Mouse (Mus musculus): Measurements from ENCODE around the gene Nrp2. TPM values are rescaled to one million over a fixed set of nuclear protein-coding genes. Genes with fewer than 3 reads are reported as not detected.

Gene Nrp2
- polyA plus RNA-seq, 1 experiment from 2014 or later: 11.2 TPM

GRCm38 (mm10) chr1:62774288-62775218 lies 71.5 kb downstream of the Nrp2 start:
- H3K9me3 ChIP-seq (ENCODE audit: low read length): no peaks in the 10 kb centered on the region
- H3K36me3 ChIP-seq (ENCODE audit: insufficient read depth, low read length): no peaks in the 10 kb centered on the region
- H3K9ac ChIP-seq (replicated peaks; ENCODE audit: low read length): no peak overlapping the region
- H3K4me3 ChIP-seq (ENCODE audit: low read length): no peak overlapping the region
- no peak for ATAC-seq (ENCODE audit: low FRiP score, low TSS enrichment)
- 0 out of 2 replicates have a peak, but pooled peaks cover 6% of the 10 kb centered on the region for H3K27me3 ChIP-seq (ENCODE audit: insufficient read depth, low read length)
- no peak overlapping the region for H3K27ac ChIP-seq (ENCODE audit: low read length)
- no peak overlapping the region for H3K4me2 ChIP-seq (replicated peaks; ENCODE audit: low read depth, low read length)
- 76% methylated on average over 11 of the region's 11 CpGs for WGBS
- peaks cover 13% of the 10 kb centered on the region for H3K4me1 ChIP-seq (ENCODE audit: insufficient read depth, low read length)

- no peaks in the 10 kb centered on the region for H3K9me3 ChIP-seq (ENCODE audit: low read length)
- H3K27me3 ChIP-seq (ENCODE audit: insufficient read depth, low read length): 0 out of 2 replicates have a peak, but pooled peaks cover 6% of the 10 kb centered on the region
- no peaks in the 10 kb centered on the region for H3K36me3 ChIP-seq (ENCODE audit: insufficient read depth, low read length)
- H3K4me1 ChIP-seq (ENCODE audit: insufficient read depth, low read length): peaks cover 18% of the 10 kb centered on the region
- 34% methylated on average over 17 of the region's 17 CpGs for WGBS
- no peak overlapping the region for H3K4me2 ChIP-seq (replicated peaks; ENCODE audit: low read depth, low read length)
- no peak for ATAC-seq (ENCODE audit: low FRiP score, low TSS enrichment)
- no peak overlapping the region for H3K9ac ChIP-seq (replicated peaks; ENCODE audit: low read length)
- H3K4me3 ChIP-seq (ENCODE audit: low read length): no peak overlapping the region
- no peak overlapping the region for H3K27ac ChIP-seq (ENCODE audit: low read length)
Observed at GRCm38 (mm10) chr1:62777320-62778235, 74.5 kb downstream of the Nrp2 start.

- no peak overlapping the region for H3K4me2 ChIP-seq (replicated peaks; ENCODE audit: low read depth, low read length)
- 0 out of 2 replicates have a peak, but pooled peaks cover 6% of the 10 kb centered on the region for H3K27me3 ChIP-seq (ENCODE audit: insufficient read depth, low read length)
- peaks cover 18% of the 10 kb centered on the region for H3K4me1 ChIP-seq (ENCODE audit: insufficient read depth, low read length)
- no peaks in the 10 kb centered on the region for H3K9me3 ChIP-seq (ENCODE audit: low read length)
- no peaks in the 10 kb centered on the region for H3K36me3 ChIP-seq (ENCODE audit: insufficient read depth, low read length)
- ATAC-seq (ENCODE audit: low FRiP score, low TSS enrichment): no peak
- no peak overlapping the region for H3K27ac ChIP-seq (ENCODE audit: low read length)
- WGBS: 78% methylated on average over 4 of the region's 4 CpGs
- H3K9ac ChIP-seq (replicated peaks; ENCODE audit: low read length): no peak overlapping the region
- no peak overlapping the region for H3K4me3 ChIP-seq (ENCODE audit: low read length)
Observed at GRCm38 (mm10) chr1:62778910-62779309, 75.8 kb downstream of the Nrp2 start.

GRCm38 (mm10) chr1:62780068-62780761 lies 77.1 kb downstream of the Nrp2 start:
- 25% methylated on average over 15 of the region's 15 CpGs for WGBS
- no peak for ATAC-seq (ENCODE audit: low FRiP score, low TSS enrichment)
- Histone ChIP-seq H3K4me2 (replicated peaks; ENCODE audit: low read depth, low read length) (no peak overlapping the region), H3K9me3 (ENCODE audit: low read length) (no peaks in the 10 kb centered on the region), H3K27ac (ENCODE audit: low read length) (no peak overlapping the region), H3K27me3 (ENCODE audit: insufficient read depth, low read length) (0 out of 2 replicates have a peak, but pooled peaks cover 6% of the 10 kb centered on the region), H3K4me1 (ENCODE audit: insufficient read depth, low read length) (peaks cover 18% of the 10 kb centered on the region), H3K4me3 (ENCODE audit: low read length) (no peak overlapping the region), H3K36me3 (ENCODE audit: insufficient read depth, low read length) (no peaks in the 10 kb centered on the region), H3K9ac (replicated peaks; ENCODE audit: low read length) (no peak overlapping the region)

DNA sequence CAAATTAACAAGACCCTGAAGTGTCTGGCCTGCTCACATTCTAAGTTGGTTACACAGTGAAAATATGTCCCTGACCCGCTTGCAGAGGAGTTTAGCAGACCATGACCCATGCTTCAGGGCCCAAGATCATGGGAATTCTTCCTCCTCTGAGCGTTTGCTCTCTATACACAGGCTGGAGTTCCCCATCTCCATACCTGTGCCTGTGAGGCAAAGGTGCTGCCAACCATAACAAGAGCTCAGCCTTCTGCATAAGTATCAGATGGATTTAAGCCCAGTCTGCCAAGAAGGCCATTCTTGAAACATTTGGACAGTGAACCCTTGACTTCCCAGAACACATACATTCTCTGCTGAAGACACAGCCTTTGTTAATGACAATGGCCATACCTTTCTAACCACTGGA lies 79.1 kb downstream of the Nrp2 start:
- 52% methylated on average over 2 of the region's 2 CpGs for WGBS
- H3K27ac ChIP-seq (ENCODE audit: low read length): no peak overlapping the region
- ATAC-seq (ENCODE audit: low FRiP score, low TSS enrichment): no peak
- H3K4me2 ChIP-seq (replicated peaks; ENCODE audit: low read depth, low read length): no peak overlapping the region
- H3K27me3 ChIP-seq (ENCODE audit: insufficient read depth, low read length): 0 out of 2 replicates have a peak, but pooled peaks cover 6% of the 10 kb centered on the region
- no peaks in the 10 kb centered on the region for H3K9me3 ChIP-seq (ENCODE audit: low read length)
- no peak overlapping the region for H3K9ac ChIP-seq (replicated peaks; ENCODE audit: low read length)
- H3K4me1 ChIP-seq (ENCODE audit: insufficient read depth, low read length): peaks cover 13% of the 10 kb centered on the region
- H3K36me3 ChIP-seq (ENCODE audit: insufficient read depth, low read length): no peaks in the 10 kb centered on the region
- H3K4me3 ChIP-seq (ENCODE audit: low read length): no peak overlapping the region

- no peak overlapping the region for H3K27ac ChIP-seq (ENCODE audit: low read length)
- no peaks in the 10 kb centered on the region for H3K9me3 ChIP-seq (ENCODE audit: low read length)
- ATAC-seq (ENCODE audit: low FRiP score, low TSS enrichment): no peak
- no peak overlapping the region for H3K4me3 ChIP-seq (ENCODE audit: low read length)
- H3K4me1 ChIP-seq (ENCODE audit: insufficient read depth, low read length): peaks cover 9% of the 10 kb centered on the region
- 0 out of 2 replicates have a peak, but pooled peaks cover 6% of the 10 kb centered on the region for H3K27me3 ChIP-seq (ENCODE audit: insufficient read depth, low read length)
- H3K36me3 ChIP-seq (ENCODE audit: insufficient read depth, low read length): no peaks in the 10 kb centered on the region
- no peak overlapping the region for H3K9ac ChIP-seq (replicated peaks; ENCODE audit: low read length)
- H3K4me2 ChIP-seq (replicated peaks; ENCODE audit: low read depth, low read length): no peak overlapping the region
Observed at GRCm38 (mm10) chr1:62782573-62782972, 79.5 kb downstream of the Nrp2 start.

- no peak overlapping the region for H3K4me3 ChIP-seq (ENCODE audit: low read length)
- no peak overlapping the region for H3K9ac ChIP-seq (replicated peaks; ENCODE audit: low read length)
- WGBS: 85% methylated on average over 18 of the region's 18 CpGs
- ATAC-seq (ENCODE audit: low FRiP score, low TSS enrichment): no peak
- no peaks in the 10 kb centered on the region for H3K9me3 ChIP-seq (ENCODE audit: low read length)
- no peak overlapping the region for H3K4me2 ChIP-seq (replicated peaks; ENCODE audit: low read depth, low read length)
- peaks cover 5% of the 10 kb centered on the region for H3K4me1 ChIP-seq (ENCODE audit: insufficient read depth, low read length)
- H3K36me3 ChIP-seq (ENCODE audit: insufficient read depth, low read length): no peaks in the 10 kb centered on the region
- H3K27ac ChIP-seq (ENCODE audit: low read length): no peak overlapping the region
- 0 out of 2 replicates have a peak, but pooled peaks cover 6% of the 10 kb centered on the region for H3K27me3 ChIP-seq (ENCODE audit: insufficient read depth, low read length)
Observed at GRCm38 (mm10) chr1:62783354-62784083, 80.4 kb downstream of the Nrp2 start.

- Histone ChIP-seq H3K9me3 (ENCODE audit: low read length) (no peaks in the 10 kb centered on the region), H3K27ac (ENCODE audit: low read length) (no peak overlapping the region), H3K4me2 (replicated peaks; ENCODE audit: low read depth, low read length) (no peak overlapping the region), H3K4me3 (ENCODE audit: low read length) (no peak overlapping the region), H3K9ac (replicated peaks; ENCODE audit: low read length) (no peak overlapping the region), H3K4me1 (ENCODE audit: insufficient read depth, low read length) (peaks cover 5% of the 10 kb centered on the region), H3K27me3 (ENCODE audit: insufficient read depth, low read length) (0 out of 2 replicates have a peak, but pooled peaks cover under 1% of the 10 kb centered on the region), H3K36me3 (ENCODE audit: insufficient read depth, low read length) (no peaks in the 10 kb centered on the region)
- 66% methylated on average over 5 of the region's 5 CpGs for WGBS
- ATAC-seq (ENCODE audit: low FRiP score, low TSS enrichment): no peak
Observed at GRCm38 (mm10) chr1:62784084-62784392, 81.0 kb downstream of the Nrp2 start.

DNA sequence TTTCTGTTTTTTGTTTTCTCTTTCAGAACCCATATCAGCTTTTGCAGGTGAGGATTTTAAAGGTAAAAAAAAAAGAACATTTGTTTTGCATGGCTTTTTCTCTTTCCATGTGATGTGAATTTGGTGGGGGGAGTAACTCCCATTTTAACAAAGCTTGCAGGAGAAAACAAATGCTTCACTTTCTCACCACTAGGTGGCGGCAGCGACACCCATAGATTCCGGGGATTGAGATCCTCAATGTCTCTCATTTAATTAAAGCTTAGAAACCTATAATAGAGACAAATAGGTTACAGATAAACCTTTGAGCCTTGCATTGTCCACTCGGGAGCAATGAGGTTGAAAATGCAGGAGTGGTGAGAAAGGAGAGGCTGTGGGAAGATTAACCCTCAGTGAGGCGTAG lies 83.2 kb downstream of the Nrp2 start:
- Histone ChIP-seq H3K4me1 (ENCODE audit: insufficient read depth, low read length) (no peaks in the 10 kb centered on the region), H3K4me3 (ENCODE audit: low read length) (no peak overlapping the region), H3K27ac (ENCODE audit: low read length) (no peak overlapping the region), H3K9ac (replicated peaks; ENCODE audit: low read length) (no peak overlapping the region), H3K27me3 (ENCODE audit: insufficient read depth, low read length) (no peaks in the 10 kb centered on the region), H3K4me2 (replicated peaks; ENCODE audit: low read depth, low read length) (no peak overlapping the region), H3K36me3 (ENCODE audit: insufficient read depth, low read length) (no peaks in the 10 kb centered on the region), H3K9me3 (ENCODE audit: low read length) (no peaks in the 10 kb centered on the region)
- no peak for ATAC-seq (ENCODE audit: low FRiP score, low TSS enrichment)
- WGBS: 19% methylated on average over 5 of the region's 5 CpGs
